Mouse (Mus musculus) olfactory bulb, adult 2 months (tissue): ENCODE measurements around the gene Suds3.

Experiments
- CTCF ChIP-seq: fragments of 200-500 bp; IDR thresholded peaks from 2 replicates; pipeline ENCODE4 v1.5.1; 2012; ENCODE audit warnings: low read depth, mild to moderate bottlenecking, low read length, moderate library complexity; ENCODE audit not compliant: insufficient read depth
- POLR2A ChIP-seq: fragments of 200-500 bp; IDR thresholded peaks from 2 replicates; pipeline ENCODE4 v1.6.1; 2012; ENCODE audit warnings: mild to moderate bottlenecking, low read depth, low read length, moderate library complexity; ENCODE audit not compliant: insufficient read depth

- TF ChIP-seq CTCF: no peak
- no peak for TF ChIP-seq POLR2A
Measured at GRCm38 (mm10) chr5:117125482-117126346, 9.8 kb upstream of the Suds3 start.
